Mouse (Mus musculus): ENCODE measurements around the gene Smap2.
A peak's percentile ranks its signal among the peaks of the same experiment; 100 is the strongest.

Gene Smap2

GRCm38 (mm10) chr4:120978221-120978620 lies 38.8 kb downstream of the Smap2 start:
- DNase-seq (ENCODE audit: extremely low read depth, low read depth, low spot score), result no peak

GRCm38 (mm10) chr4:120975428-120975734 lies 41.7 kb downstream of the Smap2 start:
- DNase-seq (ENCODE audit: extremely low read depth, low read depth, low spot score), result no peak

GRCm38 (mm10) chr4:120974711-120975427 lies 42.2 kb downstream of the Smap2 start:
- DNase-seq (ENCODE audit: extremely low read depth, low read depth, low spot score), result no peak

GRCm38 (mm10) chr4:120971842-120972241 lies 45.2 kb downstream of the Smap2 start:
- no peak for DNase-seq (ENCODE audit: extremely low read depth, low read depth, low spot score)

GRCm38 (mm10) chr4:120969382-120970146 lies 47.5 kb downstream of the Smap2 start:
- no peak for DNase-seq (ENCODE audit: extremely low read depth, low read depth, low spot score)

- DNase-seq (ENCODE audit: extremely low read depth, low read depth, low spot score), result no peak
Measured at GRCm38 (mm10) chr4:120968486-120968885, 48.6 kb downstream of the Smap2 start.

GRCm38 (mm10) chr4:120955586-120955985 lies 61.5 kb downstream of the Smap2 start:
- DNase-seq (ENCODE audit: extremely low read depth, low read depth, low spot score), result no peak

GRCm38 (mm10) chr4:120953667-120954066 lies 63.4 kb downstream of the Smap2 start:
- DNase-seq (ENCODE audit: extremely low read depth, low read depth, low spot score), result no peak

- no peak for DNase-seq (ENCODE audit: extremely low read depth, low read depth, low spot score)
Measured at GRCm38 (mm10) chr4:120953038-120953437, 64.0 kb downstream of the Smap2 start.

- no peak for DNase-seq (ENCODE audit: extremely low read depth, low read depth, low spot score)
Measured at GRCm38 (mm10) chr4:120952163-120952562, 64.9 kb downstream of the Smap2 start.

- no peak for DNase-seq (ENCODE audit: extremely low read depth, low read depth, low spot score)
Measured at GRCm38 (mm10) chr4:120951428-120951973, 65.5 kb downstream of the Smap2 start, which contains the start of gene Zfp69. Zfp69 (minus strand) TSS chr4:120951699.

- DNase-seq (ENCODE audit: extremely low read depth, low read depth, low spot score), result no peak
Measured at GRCm38 (mm10) chr4:120950763-120951427, 66.2 kb downstream of the Smap2 start.

- DNase-seq (ENCODE audit: extremely low read depth, low read depth, low spot score), result no peak
Measured at GRCm38 (mm10) chr4:120948938-120949337, 68.1 kb downstream of the Smap2 start.

- no peak for DNase-seq (ENCODE audit: extremely low read depth, low read depth, low spot score)
Measured at GRCm38 (mm10) chr4:120935006-120935405, 82.0 kb downstream of the Smap2 start.

GRCm38 (mm10) chr4:120930736-120931135 lies 86.3 kb downstream of the Smap2 start:
- no peak for DNase-seq (ENCODE audit: extremely low read depth, low read depth, low spot score)

GRCm38 (mm10) chr4:120928686-120929085 lies 88.4 kb downstream of the Smap2 start:
- no peak for DNase-seq (ENCODE audit: extremely low read depth, low read depth, low spot score)

- DNase-seq (ENCODE audit: extremely low read depth, low read depth, low spot score), result no peak
Measured at GRCm38 (mm10) chr4:120925386-120925785, 91.7 kb downstream of the Smap2 start.

- peak; percentile 34 for DNase-seq (ENCODE audit: extremely low read depth, low read depth, low spot score)
Measured at GRCm38 (mm10) chr4:120924554-120925299, 92.3 kb downstream of the Smap2 start, which contains the start of gene Exo5. Exo5 (minus strand) TSS chr4:120925017.

- no peak for DNase-seq (ENCODE audit: extremely low read depth, low read depth, low spot score)
Measured at GRCm38 (mm10) chr4:120921461-120921860, 95.6 kb downstream of the Smap2 start.

Data from fat pad, adult 2 months (tissue).